Mouse (Mus musculus): ENCODE measurements around the gene Sspn.

The Sspn gene

GRCm38 (mm10) chr6:145931341-145931740 is at the start of gene Sspn:
Gene Sspn (plus strand): TSS chr6:145931641.
- no peak for DNase-seq (ENCODE audit: low spot score in 2 of 2)

- no peak for DNase-seq (ENCODE audit: low spot score in 2 of 2)
These were observed 48.4 kb upstream of the Sspn start for GRCm38 (mm10) chr6:145883010-145883409.

- DNase-seq (ENCODE audit: low spot score in 2 of 2) = no peak
These were observed 47.8 kb upstream of the Sspn start for GRCm38 (mm10) chr6:145883668-145884067.

GRCm38 (mm10) chr6:145885069-145885468 is 46.4 kb upstream of the Sspn start:
- no peak for DNase-seq (ENCODE audit: low spot score in 2 of 2)

GRCm38 (mm10) chr6:145886277-145886676 is 45.2 kb upstream of the Sspn start:
- no peak for DNase-seq (ENCODE audit: low spot score in 2 of 2)

GRCm38 (mm10) chr6:145887719-145888118 is 43.7 kb upstream of the Sspn start:
- no peak for DNase-seq (ENCODE audit: low spot score in 2 of 2)

GRCm38 (mm10) chr6:145891951-145892350 is 39.5 kb upstream of the Sspn start:
- no peak for DNase-seq (ENCODE audit: low spot score in 2 of 2)

GRCm38 (mm10) chr6:145892381-145893265 is 38.8 kb upstream of the Sspn start:
- no peak for DNase-seq (ENCODE audit: low spot score in 2 of 2)

GRCm38 (mm10) chr6:145893366-145894021 is 37.9 kb upstream of the Sspn start:
- DNase-seq (ENCODE audit: low spot score in 2 of 2) = no peak

GRCm38 (mm10) chr6:145894669-145895342 is 36.6 kb upstream of the Sspn start:
- no peak for DNase-seq (ENCODE audit: low spot score in 2 of 2)

- DNase-seq (ENCODE audit: low spot score in 2 of 2) = no peak
These were observed 27.3 kb upstream of the Sspn start for GRCm38 (mm10) chr6:145904169-145904568.

- no peak for DNase-seq (ENCODE audit: low spot score in 2 of 2)
These were observed 26.8 kb upstream of the Sspn start for GRCm38 (mm10) chr6:145904616-145905015.

GRCm38 (mm10) chr6:145906096-145906890 is 25.1 kb upstream of the Sspn start:
- DNase-seq (ENCODE audit: low spot score in 2 of 2) = no peak

- no peak for DNase-seq (ENCODE audit: low spot score in 2 of 2)
These were observed 21.5 kb upstream of the Sspn start for GRCm38 (mm10) chr6:145909943-145910342.

GRCm38 (mm10) chr6:145910469-145911426 is 20.7 kb upstream of the Sspn start:
- no peak for DNase-seq (ENCODE audit: low spot score in 2 of 2)

GRCm38 (mm10) chr6:145912232-145912631 is 19.2 kb upstream of the Sspn start:
- DNase-seq (ENCODE audit: low spot score in 2 of 2) = no peak

- no peak for DNase-seq (ENCODE audit: low spot score in 2 of 2)
These were observed 16.0 kb upstream of the Sspn start for GRCm38 (mm10) chr6:145915435-145915834.

- no peak for DNase-seq (ENCODE audit: low spot score in 2 of 2)
These were observed 15.0 kb upstream of the Sspn start for GRCm38 (mm10) chr6:145916401-145916800.

GRCm38 (mm10) chr6:145918236-145918635 is 13.2 kb upstream of the Sspn start:
- no peak for DNase-seq (ENCODE audit: low spot score in 2 of 2)

GRCm38 (mm10) chr6:145923594-145923993 is 7.8 kb upstream of the Sspn start:
- DNase-seq (ENCODE audit: low spot score in 2 of 2) = no peak
